12 mouse cellular contexts compared by ENCODE assay signal in the genomic region with DNA sequence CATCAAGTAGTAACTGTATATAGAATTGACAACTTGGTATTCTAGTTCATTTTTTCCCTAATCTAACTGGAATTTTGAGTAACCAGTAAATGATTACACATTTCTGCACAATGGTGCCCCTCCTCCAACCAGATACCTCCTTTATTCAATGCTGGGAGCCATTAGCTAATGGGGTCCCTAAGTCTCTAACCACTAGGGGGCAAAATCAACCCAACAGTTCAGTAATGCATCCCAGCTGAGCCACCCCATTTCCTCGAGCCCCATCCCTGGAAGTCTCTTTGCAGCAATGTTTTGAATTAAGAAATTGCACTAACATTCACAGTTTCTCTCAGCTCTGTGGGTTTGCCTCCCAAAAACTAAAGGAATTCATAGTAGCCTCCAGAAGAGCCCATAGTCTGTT.
DNase-seq lines count a peak whose midpoint lies in the region; ATAC-seq and TF ChIP-seq lines count a peak whose summit lies in the region.
"Had no signal": no experiment of that assay in that cellular context is flagged by ENCODE, and none has a peak within 500 bp of the region (broad histone marks: within the 10 kb centered on the region; RNA-seq: fewer than 3 reads in every experiment).

No protein-coding gene starts in this region.

- H3K27ac ChIP-seq in heart, postnatal 0 days (ENCODE audit: low read depth), result no peak overlapping the region
- H3K27ac ChIP-seq in heart, embryonic 10.5 days, result no peak overlapping the region
- no peak overlapping the region for H3K27ac ChIP-seq in stomach, postnatal 0 days (replicated peaks)
- H3K27ac ChIP-seq: lung, embryonic 15.5 days had no signal

- H3K4me2 ChIP-seq in heart, postnatal 0 days (ENCODE audit: low read depth, low read length), result no peak overlapping the region
- H3K4me2 ChIP-seq in stomach, postnatal 0 days (replicated peaks; ENCODE audit: low read depth), result no peak overlapping the region
- H3K4me2 ChIP-seq: lung, embryonic 15.5 days had no signal

- peak; percentile 34 for TF ChIP-seq CTCF in heart, postnatal 0 days (IDR thresholded peaks at IDR 0.05; ENCODE audit: low read depth)
- TF ChIP-seq CTCF in stomach, postnatal 0 days (IDR thresholded peaks at IDR 0.05; ENCODE audit: low read depth), result peak; percentile 47

- DNase-seq in heart, postnatal 0 days (ENCODE audit: low spot score), result no peak
- no peak for DNase-seq in heart, embryonic 10.5 days (ENCODE audit: low spot score)
- DNase-seq in lung, postnatal 10 days, result peak; percentile 3
- DNase-seq in lung, postnatal 25 days (ENCODE audit: low spot score), result no peak
- DNase-seq in embryo, embryonic 10.5 days (ENCODE audit: low spot score), result peak; percentile 50
- DNase-seq in stomach, postnatal 0 days (ENCODE audit: low spot score), result no peak
- DNase-seq in heart, adult 8-10 months (ENCODE audit: low spot score), result no peak
- DNase-seq in gastrocnemius, postnatal 36 days, result no peak
- DNase-seq: cerebellum, postnatal 25 days had no signal

- no peaks in the 10 kb centered on the region for H3K4me1 ChIP-seq in heart, postnatal 0 days (ENCODE audit: control insufficient read depth, insufficient read depth)
- H3K4me1 ChIP-seq in heart, embryonic 10.5 days, result no peaks in the 10 kb centered on the region
- no peaks in the 10 kb centered on the region for H3K4me1 ChIP-seq in stomach, postnatal 0 days (replicated peaks; ENCODE audit: control insufficient read depth, insufficient read depth)
- H3K4me1 ChIP-seq: lung, embryonic 15.5 days had no signal

- H3K36me3 ChIP-seq in heart, postnatal 0 days (replicated peaks; ENCODE audit: control insufficient read depth, insufficient read depth, low read length), result no peaks in the 10 kb centered on the region
- H3K36me3 ChIP-seq in heart, embryonic 10.5 days, result no peaks in the 10 kb centered on the region
- no peaks in the 10 kb centered on the region for H3K36me3 ChIP-seq in stomach, postnatal 0 days (ENCODE audit: control insufficient read depth, insufficient read depth, low read length)
- H3K36me3 ChIP-seq: lung, embryonic 15.5 days had no signal

- no peaks in the 10 kb centered on the region for H3K27me3 ChIP-seq in heart, postnatal 0 days (ENCODE audit: control insufficient read depth, insufficient read depth, low read length)
- no peaks in the 10 kb centered on the region for H3K27me3 ChIP-seq in heart, embryonic 10.5 days (ENCODE audit: insufficient read depth, poor library complexity, severe bottlenecking)
- H3K27me3 ChIP-seq in stomach, postnatal 0 days (ENCODE audit: control insufficient read depth, insufficient read depth, low read length), result no peaks in the 10 kb centered on the region
- H3K27me3 ChIP-seq: lung, embryonic 15.5 days had no signal

- no peak for ATAC-seq in heart, postnatal 0 days (ENCODE audit: insufficient read depth, low read depth)
- no peak for ATAC-seq in stomach, postnatal 0 days (ENCODE audit: low FRiP score, low TSS enrichment)
- ATAC-seq: CD4-positive, CD25-positive, alpha-beta regulatory T cell, adult 4 months; hindbrain, embryonic 16.5 days had no signal

- no peak overlapping the region for H3K4me3 ChIP-seq in heart, postnatal 0 days (ENCODE audit: low read depth, low read length)
- no peak overlapping the region for H3K4me3 ChIP-seq in heart, embryonic 10.5 days
- H3K4me3 ChIP-seq in stomach, postnatal 0 days (ENCODE audit: low read depth, low read length), result no peak overlapping the region
- H3K4me3 ChIP-seq: lung, embryonic 15.5 days had no signal

- intact Hi-C loops in gastrocnemius, postnatal 36 days (cut with DNase I), result no loop called here

- TF ChIP-seq EP300 in heart, postnatal 0 days (IDR thresholded peaks at IDR 0.05; ENCODE audit: low read depth), result no peak
- TF ChIP-seq EP300 in stomach, postnatal 0 days (optimal IDR thresholded peaks at IDR 0.05), result no peak

- H3K9ac ChIP-seq in heart, postnatal 0 days (replicated peaks; ENCODE audit: low read depth, low read length), result no peak overlapping the region
- H3K9ac ChIP-seq in stomach, postnatal 0 days (ENCODE audit: low read length), result no peak overlapping the region
- H3K9ac ChIP-seq: lung, embryonic 15.5 days had no signal

- WGBS in heart, postnatal 0 days, result 37% methylated on average over 1 of the region's 1 CpGs
- 26% methylated on average over 1 of the region's 1 CpGs for WGBS in heart, embryonic 10.5 days
- WGBS in stomach, postnatal 0 days, result 46% methylated on average over 1 of the region's 1 CpGs

- H3K9me3 ChIP-seq in heart, postnatal 0 days (replicated peaks; ENCODE audit: control insufficient read depth, low read length), result 0 out of 2 replicates have a peak, but pooled peaks cover 2% of the 10 kb centered on the region
- H3K9me3 ChIP-seq in heart, embryonic 10.5 days, result peaks cover 3% of the 10 kb centered on the region; the same call in 1 of the 2 replicates
- no peaks in the 10 kb centered on the region for H3K9me3 ChIP-seq in stomach, postnatal 0 days (ENCODE audit: control insufficient read depth, low read length)
- H3K9me3 ChIP-seq: lung, embryonic 15.5 days had no signal

Comparison
In these comparisons a context has a peak if more than half of its experiments do, and no peak if none do; other contexts are left out.
1. DNase-seq: peak in lung, postnatal 10 days (single experiment) and embryo, embryonic 10.5 days (single experiment); none in heart, postnatal 0 days (single experiment), heart, embryonic 10.5 days (single experiment), lung, postnatal 25 days (single experiment), stomach, postnatal 0 days (single experiment), heart, adult 8-10 months (single experiment) and gastrocnemius, postnatal 36 days (0 of 2).